Mouse (Mus musculus): ENCODE data around the gene Speg. TPM values are rescaled to one million over a fixed set of nuclear protein-coding genes. Genes with fewer than 3 reads are reported as not detected.

Gene Speg
- polyA plus RNA-seq, 1 experiment from 2014 or later, result 41.2 TPM

GRCm38 (mm10) chr1:75373276-75373675, 1.8 kb upstream of the Speg start:
- peaks cover 14% of the 10 kb centered on the region for H3K27me3 ChIP-seq (ENCODE audit: control insufficient read depth, insufficient read depth, low read length)
- no peak overlapping the region for H3K9ac ChIP-seq (ENCODE audit: low read length)
- ATAC-seq (ENCODE audit: insufficient read depth, low FRiP score), result no peak
- WGBS, result 60% methylated on average over 3 of the region's 3 CpGs
- no peak overlapping the region for H3K4me3 ChIP-seq (replicated peaks; ENCODE audit: low read length)
- no peaks in the 10 kb centered on the region for H3K36me3 ChIP-seq (ENCODE audit: control insufficient read depth, insufficient read depth, low read length)
- peaks cover 20% of the 10 kb centered on the region for H3K4me1 ChIP-seq (ENCODE audit: control insufficient read depth, insufficient read depth, low read length)
- no peak overlapping the region for H3K27ac ChIP-seq (ENCODE audit: low read length)
- no peaks in the 10 kb centered on the region for H3K9me3 ChIP-seq (replicated peaks; ENCODE audit: control insufficient read depth, low read length)
- H3K4me2 ChIP-seq (ENCODE audit: low read depth, low read length), result no peak overlapping the region

- no peak for ATAC-seq (ENCODE audit: insufficient read depth, low FRiP score)
- Histone ChIP-seq H3K27me3 (ENCODE audit: control insufficient read depth, insufficient read depth, low read length) (peaks cover 17% of the 10 kb centered on the region), H3K9ac (ENCODE audit: low read length) (no peak overlapping the region), H3K4me1 (ENCODE audit: control insufficient read depth, insufficient read depth, low read length) (peaks cover 19% of the 10 kb centered on the region), H3K27ac (ENCODE audit: low read length) (no peak overlapping the region), H3K36me3 (ENCODE audit: control insufficient read depth, insufficient read depth, low read length) (no peaks in the 10 kb centered on the region), H3K9me3 (replicated peaks; ENCODE audit: control insufficient read depth, low read length) (no peaks in the 10 kb centered on the region), H3K4me2 (ENCODE audit: low read depth, low read length) (no peak overlapping the region), H3K4me3 (replicated peaks; ENCODE audit: low read length) (no peak overlapping the region)
- WGBS, result 48% methylated on average over 2 of the region's 2 CpGs
Observed at GRCm38 (mm10) chr1:75379196-75379595, 4.1 kb downstream of the Speg start.

- Histone ChIP-seq H3K4me2 (ENCODE audit: low read depth, low read length) (no peak overlapping the region), H3K27ac (ENCODE audit: low read length) (no peak overlapping the region), H3K36me3 (ENCODE audit: control insufficient read depth, insufficient read depth, low read length) (no peaks in the 10 kb centered on the region), H3K27me3 (ENCODE audit: control insufficient read depth, insufficient read depth, low read length) (peaks cover 9% of the 10 kb centered on the region), H3K4me1 (ENCODE audit: control insufficient read depth, insufficient read depth, low read length) (peaks cover 17% of the 10 kb centered on the region), H3K9me3 (replicated peaks; ENCODE audit: control insufficient read depth, low read length) (no peaks in the 10 kb centered on the region), H3K9ac (ENCODE audit: low read length) (no peak overlapping the region), H3K4me3 (replicated peaks; ENCODE audit: low read length) (no peak overlapping the region)
- WGBS, result 74% methylated on average over 8 of the region's 8 CpGs
- ATAC-seq (ENCODE audit: insufficient read depth, low FRiP score), result no peak
Observed at GRCm38 (mm10) chr1:75379931-75380330, 4.8 kb downstream of the Speg start.

- no peak overlapping the region for H3K4me3 ChIP-seq (replicated peaks; ENCODE audit: low read length)
- peaks cover 18% of the 10 kb centered on the region for H3K4me1 ChIP-seq (ENCODE audit: control insufficient read depth, insufficient read depth, low read length)
- 61% methylated on average over 2 of the region's 2 CpGs for WGBS
- no peak overlapping the region for H3K27ac ChIP-seq (ENCODE audit: low read length)
- H3K9me3 ChIP-seq (replicated peaks; ENCODE audit: control insufficient read depth, low read length), result no peaks in the 10 kb centered on the region
- H3K4me2 ChIP-seq (ENCODE audit: low read depth, low read length), result no peak overlapping the region
- no peaks in the 10 kb centered on the region for H3K36me3 ChIP-seq (ENCODE audit: control insufficient read depth, insufficient read depth, low read length)
- ATAC-seq (ENCODE audit: insufficient read depth, low FRiP score), result no peak
- H3K9ac ChIP-seq (ENCODE audit: low read length), result no peak overlapping the region
- peaks cover 4% of the 10 kb centered on the region for H3K27me3 ChIP-seq (ENCODE audit: control insufficient read depth, insufficient read depth, low read length)
Observed at GRCm38 (mm10) chr1:75380951-75381350, 5.9 kb downstream of the Speg start.

- WGBS, result 4% methylated on average over 33 of the region's 60 CpGs
- peak overlapping the region; percentile 91 for H3K4me2 ChIP-seq (ENCODE audit: low read depth, low read length)
- H3K27ac ChIP-seq (ENCODE audit: low read length), result peak overlapping the region; percentile 78
- no peaks in the 10 kb centered on the region for H3K9me3 ChIP-seq (replicated peaks; ENCODE audit: control insufficient read depth, low read length)
- peak; percentile 63; the same call in 1 of the 2 replicates for ATAC-seq (ENCODE audit: insufficient read depth, low FRiP score)
- H3K36me3 ChIP-seq (ENCODE audit: control insufficient read depth, insufficient read depth, low read length), result no peaks in the 10 kb centered on the region
- H3K4me1 ChIP-seq (ENCODE audit: control insufficient read depth, insufficient read depth, low read length), result peaks cover 18% of the 10 kb centered on the region
- H3K27me3 ChIP-seq (ENCODE audit: control insufficient read depth, insufficient read depth, low read length), result peaks cover 4% of the 10 kb centered on the region; the same call in 1 of the 2 replicates
- H3K4me3 ChIP-seq (replicated peaks; ENCODE audit: low read length), result peak overlapping the region; percentile 65
- H3K9ac ChIP-seq (ENCODE audit: low read length), result peak overlapping the region; percentile 80
Observed at GRCm38 (mm10) chr1:75381482-75382355, 6.6 kb downstream of the Speg start.

GRCm38 (mm10) chr1:75382356-75383071, 7.4 kb downstream of the Speg start:
- ATAC-seq (ENCODE audit: insufficient read depth, low FRiP score), result peak; percentile 31; the same call in 1 of the 2 replicates
- H3K27me3 ChIP-seq (ENCODE audit: control insufficient read depth, insufficient read depth, low read length), result peaks cover 9% of the 10 kb centered on the region
- H3K4me3 ChIP-seq (replicated peaks; ENCODE audit: low read length), result peak overlapping the region; percentile 65
- WGBS, result 3% methylated on average over 27 of the region's 28 CpGs
- H3K4me1 ChIP-seq (ENCODE audit: control insufficient read depth, insufficient read depth, low read length), result peaks cover 18% of the 10 kb centered on the region
- H3K9ac ChIP-seq (ENCODE audit: low read length), result peak overlapping the region; percentile 80
- no peaks in the 10 kb centered on the region for H3K36me3 ChIP-seq (ENCODE audit: control insufficient read depth, insufficient read depth, low read length)
- no peaks in the 10 kb centered on the region for H3K9me3 ChIP-seq (replicated peaks; ENCODE audit: control insufficient read depth, low read length)
- H3K4me2 ChIP-seq (ENCODE audit: low read depth, low read length), result peak overlapping the region; percentile 91
- peak overlapping the region; percentile 78 for H3K27ac ChIP-seq (ENCODE audit: low read length)

- Histone ChIP-seq H3K4me3 (replicated peaks; ENCODE audit: low read length) (no peak overlapping the region), H3K27ac (ENCODE audit: low read length) (no peak overlapping the region), H3K4me2 (ENCODE audit: low read depth, low read length) (no peak overlapping the region), H3K4me1 (ENCODE audit: control insufficient read depth, insufficient read depth, low read length) (peaks cover 24% of the 10 kb centered on the region), H3K36me3 (ENCODE audit: control insufficient read depth, insufficient read depth, low read length) (no peaks in the 10 kb centered on the region), H3K27me3 (ENCODE audit: control insufficient read depth, insufficient read depth, low read length) (peaks cover 26% of the 10 kb centered on the region), H3K9ac (ENCODE audit: low read length) (no peak overlapping the region), H3K9me3 (replicated peaks; ENCODE audit: control insufficient read depth, low read length) (no peaks in the 10 kb centered on the region)
- WGBS, result 82% methylated on average over 27 of the region's 27 CpGs
- ATAC-seq (ENCODE audit: insufficient read depth, low FRiP score), result no peak
Observed at GRCm38 (mm10) chr1:75384470-75385141, 9.5 kb downstream of the Speg start.

GRCm38 (mm10) chr1:75385142-75385730, 10.1 kb downstream of the Speg start:
- Histone ChIP-seq H3K27ac (ENCODE audit: low read length) (no peak overlapping the region), H3K9me3 (replicated peaks; ENCODE audit: control insufficient read depth, low read length) (no peaks in the 10 kb centered on the region), H3K4me1 (ENCODE audit: control insufficient read depth, insufficient read depth, low read length) (peaks cover 24% of the 10 kb centered on the region), H3K4me2 (ENCODE audit: low read depth, low read length) (0 out of 2 replicates have a peak overlapping the region, but pooled peaks have one; percentile 13), H3K36me3 (ENCODE audit: control insufficient read depth, insufficient read depth, low read length) (no peaks in the 10 kb centered on the region), H3K27me3 (ENCODE audit: control insufficient read depth, insufficient read depth, low read length) (peaks cover 26% of the 10 kb centered on the region), H3K4me3 (replicated peaks; ENCODE audit: low read length) (no peak overlapping the region), H3K9ac (ENCODE audit: low read length) (peak overlapping the region; percentile 40; the same call in 1 of the 2 replicates)
- no peak for ATAC-seq (ENCODE audit: insufficient read depth, low FRiP score)
- WGBS, result 62% methylated on average over 20 of the region's 20 CpGs

Data from stomach, embryonic 16.5 days (tissue).